Mouse (Mus musculus) limb, embryonic 11.5 days (tissue): ENCODE measurements around the gene Sema4d. TPM values are rescaled to one million over a fixed set of nuclear protein-coding genes. Genes with fewer than 3 reads are reported as not detected.

Experiments
- ATAC-seq: fragments of 200-750 bp; cut with Nextera tagmentation; 2 replicates; pipeline ENCODE4 v1.8.0; 2017; ENCODE audit warnings: low read depth; ENCODE audit not compliant: insufficient number of reproducible peaks, low FRiP score, low TSS enrichment
- DNase-seq: peaks from one replicate; pipeline ENCODE4 v3.0.0-alpha.2; 2015; ENCODE audit warnings: low spot score
- H3K27ac ChIP-seq: fragments of 300-500 bp; sonication (generic); replicated peaks from 2 replicates; pipeline ENCODE4 v1.5.1; 2014; ENCODE audit warnings: low read depth, mild to moderate bottlenecking, low read length
- H3K27me3 ChIP-seq: fragments of 300-500 bp; sonication (generic); 2 replicates; pipeline ENCODE4 v1.6.1; 2014; ENCODE audit warnings: mild to moderate bottlenecking, low read length, mixed read lengths; ENCODE audit not compliant: control insufficient read depth, insufficient read depth
- H3K36me3 ChIP-seq: fragments of 300-500 bp; sonication (generic); 2 replicates; pipeline ENCODE4 v1.6.1; 2014; ENCODE audit warnings: mild to moderate bottlenecking, low read length, moderate library complexity, mixed read lengths; ENCODE audit not compliant: control insufficient read depth, insufficient read depth
- H3K4me1 ChIP-seq: fragments of 300-500 bp; sonication (generic); 2 replicates; pipeline ENCODE4 v1.6.1; 2014; ENCODE audit warnings: low read length, mixed read lengths; ENCODE audit not compliant: control insufficient read depth, insufficient read depth
- H3K4me2 ChIP-seq: fragments of 300-500 bp; sonication (generic); 2 replicates; pipeline ENCODE4 v1.6.1; 2014; ENCODE audit warnings: low read depth, mild to moderate bottlenecking, moderate library complexity; ENCODE audit not compliant: severe bottlenecking
- H3K4me3 ChIP-seq: fragments of 300-500 bp; sonication (generic); 2 replicates; pipeline ENCODE4 v1.5.1; 2014; ENCODE audit warnings: low read depth, low read length
- H3K9ac ChIP-seq: fragments of 300-500 bp; sonication (generic); 2 replicates; pipeline ENCODE4 v1.6.1; 2014; ENCODE audit warnings: mild to moderate bottlenecking, low read length
- H3K9me3 ChIP-seq: fragments of 300-500 bp; sonication (generic); 2 replicates; pipeline ENCODE4 v1.6.1; 2016; ENCODE audit warnings: low read length; ENCODE audit not compliant: control insufficient read depth
- WGBS: fragments of 180-500 bp; shearing (Covaris S2); extraction: QIAGEN DNeasy Blood & Tissue Kit; methylation state at CpG from one replicate; pipeline ENCODE4 v1.1.7; 2014; 5-methylcytosine and 5-hydroxymethylcytosine counted together
- polyA plus RNA-seq: library from polyadenylated mRNA; unstranded; fragments of >200 nt; fragmentation: Nextera tagmentation; extraction: Ambion mirVana; gene quantifications from 2 replicates; pipeline ENCODE4 v1.2.1, GENCODE M21; 2014

The Sema4d gene
- 5.1 and 5.3 TPM in 2 replicates for polyA plus RNA-seq

DNA sequence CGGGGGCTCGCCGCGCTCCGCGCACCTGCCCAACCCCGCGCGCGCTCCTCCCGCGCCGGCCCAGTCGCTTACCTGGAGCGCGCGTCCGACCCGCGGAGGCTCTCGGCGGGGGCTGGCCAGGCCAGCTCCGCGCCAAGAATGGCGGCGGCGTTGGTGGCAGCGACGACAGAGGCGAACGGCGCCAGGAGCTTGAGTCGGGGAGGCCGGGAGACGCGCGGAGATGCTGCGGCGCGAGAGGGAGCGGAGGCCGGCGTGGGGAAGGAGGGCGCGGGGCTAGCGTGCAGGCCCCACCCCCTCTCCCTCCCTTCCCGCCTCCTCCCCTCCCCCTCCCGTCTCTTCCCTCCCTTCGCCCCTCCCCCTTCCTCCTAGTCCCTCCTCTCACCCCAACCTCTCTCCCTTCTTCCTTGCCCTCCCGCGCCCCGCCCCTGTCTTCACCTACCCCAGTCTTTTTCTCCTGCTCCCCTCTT lies at the start of gene Sema4d:
Sema4d (minus strand) TSS at position 323 of the 467 bp plus-strand sequence.
- H3K9me3 ChIP-seq: no peaks in the 10 kb centered on the region
- peaks cover 18% of the 10 kb centered on the region for H3K27me3 ChIP-seq
- H3K4me1 ChIP-seq: peaks cover 8% of the 10 kb centered on the region; the same call in 1 of the 2 replicates
- H3K27ac ChIP-seq: no peak within 1 kb of the TSS
- H3K9ac ChIP-seq: peak within 1 kb of the TSS; percentile 75
- peak; percentile 75 for DNase-seq
- H3K36me3 ChIP-seq: no peaks in the 10 kb centered on the region
- peak within 1 kb of the TSS; percentile 80 for H3K4me3 ChIP-seq
- ATAC-seq: peak; percentile 46
- WGBS: 1% methylated on average over 13 of the region's 52 CpGs
- H3K4me2 ChIP-seq: peak within 1 kb of the TSS; percentile 99

DNA sequence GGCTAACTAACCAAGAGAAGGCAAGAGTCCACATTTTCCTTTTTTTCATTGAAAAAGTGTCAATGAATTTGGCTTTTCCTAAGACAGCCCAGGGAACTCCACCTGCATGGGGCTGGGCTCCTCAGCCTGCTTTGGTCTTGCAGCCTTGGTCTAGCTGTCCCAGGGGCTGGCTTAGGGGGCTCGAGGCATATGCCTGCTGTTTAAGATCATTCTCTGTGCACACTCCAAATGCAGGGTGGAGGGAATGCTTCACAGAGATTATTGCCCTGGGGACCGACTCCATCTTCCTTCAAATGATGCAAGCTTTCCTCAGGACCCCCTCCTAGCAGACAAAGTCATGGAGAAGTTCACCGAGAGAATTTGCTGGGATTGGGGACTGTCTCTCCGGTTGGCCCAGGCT lies 49.8 kb upstream of the Sema4d start:
- WGBS: 67% methylated on average over 4 of the region's 4 CpGs
- peaks cover 28% of the 10 kb centered on the region for H3K4me1 ChIP-seq
- no peaks in the 10 kb centered on the region for H3K27me3 ChIP-seq
- H3K4me3 ChIP-seq: no peak overlapping the region
- no peak overlapping the region for H3K4me2 ChIP-seq
- no peak for ATAC-seq
- H3K36me3 ChIP-seq: no peaks in the 10 kb centered on the region
- no peaks in the 10 kb centered on the region for H3K9me3 ChIP-seq
- no peak overlapping the region for H3K9ac ChIP-seq
- DNase-seq: no peak
- no peak overlapping the region for H3K27ac ChIP-seq

- Histone ChIP-seq H3K27me3 (no peaks in the 10 kb centered on the region), H3K4me3 (no peak overlapping the region), H3K4me2 (peak overlapping the region; percentile 31), H3K4me1 (peaks cover 28% of the 10 kb centered on the region), H3K9me3 (no peaks in the 10 kb centered on the region), H3K27ac (no peak overlapping the region; the same call in 1 of the 2 replicates), H3K9ac (peak overlapping the region; percentile 47; the same call in 1 of the 2 replicates), H3K36me3 (no peaks in the 10 kb centered on the region)
- no peak for ATAC-seq
- WGBS: 4% methylated on average over 12 of the region's 12 CpGs
- peak; percentile 59 for DNase-seq
Observed at GRCm38 (mm10) chr13:51842773-51843172, 49.2 kb upstream of the Sema4d start.

GRCm38 (mm10) chr13:51842191-51842590 lies 48.6 kb upstream of the Sema4d start:
- DNase-seq (peak; percentile 66), ATAC-seq (no peak)
- no peaks in the 10 kb centered on the region for H3K36me3 ChIP-seq
- H3K4me3 ChIP-seq: peak overlapping the region; percentile 1; the same call in 1 of the 2 replicates
- H3K27me3 ChIP-seq: no peaks in the 10 kb centered on the region
- H3K9ac ChIP-seq: no peak overlapping the region
- H3K27ac ChIP-seq: peak overlapping the region; percentile 30; the same call in 1 of the 2 replicates
- whole genome bisulfite sequencing: 3% methylated on average over 5 of the region's 5 CpGs
- no peaks in the 10 kb centered on the region for H3K9me3 ChIP-seq
- H3K4me2 ChIP-seq: peak overlapping the region; percentile 31
- peaks cover 24% of the 10 kb centered on the region for H3K4me1 ChIP-seq

- WGBS: 10% methylated on average over 12 of the region's 12 CpGs
- Histone ChIP-seq H3K27me3 (no peaks in the 10 kb centered on the region), H3K4me1 (peaks cover 24% of the 10 kb centered on the region), H3K9me3 (no peaks in the 10 kb centered on the region), H3K36me3 (no peaks in the 10 kb centered on the region), H3K4me2 (peak overlapping the region; percentile 26; the same call in 1 of the 2 replicates), H3K9ac (no peak overlapping the region), H3K4me3 (peak overlapping the region; percentile 1; the same call in 1 of the 2 replicates), H3K27ac (peak overlapping the region; percentile 30; the same call in 1 of the 2 replicates)
- ATAC-seq: no peak
- DNase-seq: peak; percentile 58
Observed at GRCm38 (mm10) chr13:51841541-51842115, 48.1 kb upstream of the Sema4d start.

- Histone ChIP-seq H3K9ac (no peak overlapping the region), H3K27ac (no peak overlapping the region), H3K9me3 (no peaks in the 10 kb centered on the region), H3K27me3 (no peaks in the 10 kb centered on the region), H3K4me1 (peaks cover 24% of the 10 kb centered on the region), H3K4me3 (no peak overlapping the region), H3K4me2 (no peak overlapping the region), H3K36me3 (no peaks in the 10 kb centered on the region)
- 38% methylated on average over 6 of the region's 6 CpGs for WGBS
- no peak for ATAC-seq
- no peak for DNase-seq
Observed at GRCm38 (mm10) chr13:51840702-51841101, 47.2 kb upstream of the Sema4d start.

DNA sequence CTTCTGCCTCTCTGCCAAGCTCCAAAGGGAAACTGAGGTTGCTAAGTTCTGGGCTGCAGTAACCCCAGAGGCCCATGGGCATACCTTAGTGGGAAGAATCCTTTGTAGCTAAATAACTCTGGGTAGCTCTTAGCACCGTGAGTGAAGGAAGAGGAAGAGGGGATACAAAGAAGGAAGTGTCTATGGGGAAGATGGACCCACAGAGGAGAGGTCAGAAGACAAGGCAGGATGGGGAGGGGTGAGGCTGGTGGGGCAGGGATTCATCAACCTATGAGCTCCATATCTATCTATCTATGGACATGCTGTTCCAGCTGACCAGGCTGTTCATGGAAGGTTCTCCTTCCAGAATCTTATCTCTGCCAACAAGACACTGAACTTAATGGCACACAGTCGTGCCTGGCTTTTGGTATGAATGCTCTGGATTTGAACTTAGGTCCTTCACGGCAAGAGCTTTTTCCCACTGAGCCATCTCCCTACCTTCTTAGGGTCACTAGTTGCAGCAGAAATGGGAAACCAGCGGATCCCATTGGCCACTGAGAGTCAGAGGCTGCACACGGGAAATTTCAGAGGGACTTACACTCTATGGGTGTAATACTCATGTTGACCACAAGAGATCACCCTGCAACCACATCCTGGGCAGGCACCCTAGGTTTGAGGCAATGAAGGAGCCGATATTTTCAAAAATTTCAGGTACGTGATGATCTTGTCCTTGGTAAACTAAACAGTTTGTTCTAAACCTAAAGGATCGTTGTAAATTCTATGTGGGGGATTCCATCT lies 45.9 kb upstream of the Sema4d start:
- peaks cover 24% of the 10 kb centered on the region for H3K4me1 ChIP-seq
- H3K36me3 ChIP-seq: no peaks in the 10 kb centered on the region
- 28% methylated on average over 8 of the region's 8 CpGs for WGBS
- H3K9ac ChIP-seq: no peak overlapping the region
- no peak overlapping the region for H3K4me3 ChIP-seq
- DNase-seq (peak; percentile 51), ATAC-seq (peak; percentile 58; the same call in 1 of the 2 replicates)
- no peaks in the 10 kb centered on the region for H3K9me3 ChIP-seq
- H3K27ac ChIP-seq: no peak overlapping the region
- H3K4me2 ChIP-seq: no peak overlapping the region
- H3K27me3 ChIP-seq: no peaks in the 10 kb centered on the region

- Histone ChIP-seq H3K27ac (no peak overlapping the region), H3K4me3 (no peak overlapping the region), H3K27me3 (no peaks in the 10 kb centered on the region), H3K9me3 (no peaks in the 10 kb centered on the region), H3K9ac (no peak overlapping the region), H3K4me2 (no peak overlapping the region), H3K4me1 (peaks cover 17% of the 10 kb centered on the region), H3K36me3 (no peaks in the 10 kb centered on the region)
- DNase-seq (no peak), ATAC-seq (no peak)
- WGBS: 41% methylated on average over 5 of the region's 5 CpGs
Observed at GRCm38 (mm10) chr13:51837402-51837801, 43.9 kb upstream of the Sema4d start.
